Mouse (Mus musculus) CH12.LX (cell line): ENCODE results near the gene Hpcal1. TPM values are rescaled to one million over a fixed set of nuclear protein-coding genes. Genes with fewer than 3 reads are reported as not detected.

ENCODE experiments used
- DNase-seq: peaks from one replicate; pipeline ENCODE4 v3.0.0-alpha.2; 2013; ENCODE audit errors: extremely low read depth
- H3K27ac ChIP-seq: 2 replicates; pipeline ENCODE4 v1.5.1; 2012; ENCODE audit warnings: low read depth, mild to moderate bottlenecking, control low read depth, moderate library complexity; ENCODE audit not compliant: insufficient read depth
- H3K27me3 ChIP-seq: replicated peaks from 2 replicates; pipeline ENCODE3; 2012; ENCODE audit warnings: inconsistent platforms
- H3K36me3 ChIP-seq, 2 experiments: replicated peaks in 1 of 2; 2 replicates each; pipeline versions ENCODE3 to v1.6.1; 2012; ENCODE audit warnings: inconsistent platforms in 1 of 2, low read length in 1 of 2, mild to moderate bottlenecking in 1 of 2, mixed read lengths in 1 of 2, moderate library complexity in 1 of 2; ENCODE audit not compliant: control insufficient read depth in 1 of 2, insufficient read depth in 1 of 2
- H3K4me1 ChIP-seq, 2 experiments: 2 replicates each; pipeline ENCODE4 v1.6.1; 2012; ENCODE audit warnings: inconsistent platforms in 1 of 2, moderate library complexity in 1 of 2; ENCODE audit not compliant: insufficient read depth in 2 of 2, control insufficient read depth in 1 of 2
- H3K4me2 ChIP-seq: 2 replicates; pipeline ENCODE4 v1.6.1; 2012; ENCODE audit warnings: low read depth, mild to moderate bottlenecking, control low read depth; ENCODE audit not compliant: poor library complexity, insufficient read depth, severe bottlenecking
- H3K4me3 ChIP-seq, 3 experiments: fragments of 150-350 bp in 1 of 3; sonication (generic) in 1 of 3; replicated peaks in 1 of 3; 2 replicates each; pipeline versions ENCODE3 to v1.5.1; 2011 to 2012; ENCODE audit warnings: low read depth in 2 of 3, low read length in 2 of 3, mild to moderate bottlenecking in 2 of 3, moderate library complexity in 2 of 3, control low read depth in 1 of 3, improper control_type of control experiment in 1 of 3, inconsistent platforms in 1 of 3, mixed read lengths in 1 of 3; ENCODE audit not compliant: poor library complexity in 1 of 3
- H3K79me2 ChIP-seq: replicated peaks from 2 replicates; pipeline ENCODE4 v1.6.1; 2012; ENCODE audit warnings: mild to moderate bottlenecking, moderate library complexity; ENCODE audit not compliant: control insufficient read depth, poor library complexity, insufficient read depth, severe bottlenecking; ENCODE audit errors: extremely low read depth
- H3K9ac ChIP-seq: 2 replicates; pipeline ENCODE4 v1.6.1; 2012; ENCODE audit warnings: low read depth, mild to moderate bottlenecking, control low read depth, moderate library complexity; ENCODE audit not compliant: insufficient read depth
- H3K9me3 ChIP-seq: replicated peaks from 2 replicates; pipeline ENCODE3; 2012; ENCODE audit warnings: low read length, inconsistent platforms, mixed read lengths
- CHD1 ChIP-seq: IDR thresholded peaks from 2 replicates; pipeline ENCODE4 v1.6.1; 2012; ENCODE audit warnings: low read depth, low read length, improper control_type of control experiment, inconsistent platforms
- CTCF ChIP-seq, 2 experiments: IDR thresholded peaks in 1 of 2; conservative IDR thresholded peaks in 1 of 2; 2 replicates each; pipeline ENCODE4 v1.5.1; 2011 to 2012; ENCODE audit warnings: low read depth in 2 of 2, low read length in 2 of 2, improper control_type of control experiment in 1 of 2, inconsistent platforms in 1 of 2, mild to moderate bottlenecking in 1 of 2, moderate library complexity in 1 of 2
- E2F4 ChIP-seq: IDR thresholded peaks from 2 replicates; pipeline ENCODE4 v1.6.1; 2011; ENCODE audit warnings: low read depth, low read length, improper control_type of control experiment; ENCODE audit not compliant: insufficient replicate concordance
- ETS1 ChIP-seq: conservative IDR thresholded peaks from 2 replicates; pipeline ENCODE4 v1.6.1; 2012; ENCODE audit warnings: low read depth, mild to moderate bottlenecking, inconsistent platforms, low read length, improper control_type of control experiment, moderate library complexity
- IRF4 ChIP-seq: IDR thresholded peaks from 2 replicates; pipeline ENCODE4 v1.6.1; 2014; ENCODE audit warnings: low read depth, mild to moderate bottlenecking, inconsistent platforms, low read length, improper control_type of control experiment
- KAT2A ChIP-seq: IDR thresholded peaks from 2 replicates; pipeline ENCODE4 v1.6.1; 2012; ENCODE audit warnings: low read length, improper control_type of control experiment, inconsistent platforms; ENCODE audit not compliant: insufficient replicate concordance
- MAX ChIP-seq: IDR thresholded peaks from 2 replicates; pipeline ENCODE4 v1.6.1; 2011; ENCODE audit warnings: low read length, improper control_type of control experiment
- POLR2A ChIP-seq: IDR thresholded peaks from 2 replicates; pipeline ENCODE4 v1.6.1; 2011; ENCODE audit warnings: low read depth, mild to moderate bottlenecking, improper control_type of control experiment, low read length
- RAD21 ChIP-seq: IDR thresholded peaks from 2 replicates; pipeline ENCODE4 v1.6.1; 2011; ENCODE audit warnings: low read depth, mild to moderate bottlenecking, low read length, improper control_type of control experiment, moderate library complexity
- TBP ChIP-seq: conservative IDR thresholded peaks from 2 replicates; pipeline ENCODE4 v1.6.1; 2011; ENCODE audit warnings: low read depth, low read length, improper control_type of control experiment
- TCF12 ChIP-seq: IDR thresholded peaks from 2 replicates; pipeline ENCODE4 v1.6.1; 2014; ENCODE audit warnings: low read depth, mild to moderate bottlenecking, inconsistent platforms, low read length, improper control_type of control experiment
- USF1 ChIP-seq: IDR thresholded peaks from 2 replicates; pipeline ENCODE4 v1.6.1; 2014; ENCODE audit warnings: low read depth, mild to moderate bottlenecking, inconsistent platforms, low read length, improper control_type of control experiment
- USF2 ChIP-seq: conservative IDR thresholded peaks from 2 replicates; pipeline ENCODE4 v1.6.1; 2011; ENCODE audit warnings: low read depth, low read length, improper control_type of control experiment
- ZC3H11A ChIP-seq: IDR thresholded peaks from 2 replicates; pipeline ENCODE4 v1.6.1; 2012; ENCODE audit warnings: low read depth, mild to moderate bottlenecking, inconsistent platforms, low read length, improper control_type of control experiment
- ZKSCAN1 ChIP-seq: IDR thresholded peaks from 2 replicates; pipeline ENCODE4 v1.6.1; 2012; ENCODE audit warnings: low read depth, inconsistent platforms, low read length, improper control_type of control experiment, borderline replicate concordance
- ZMIZ1 ChIP-seq: IDR thresholded peaks from 2 replicates; pipeline ENCODE4 v1.6.1; 2012; ENCODE audit warnings: low read depth, mild to moderate bottlenecking, inconsistent platforms, low read length, improper control_type of control experiment
- ZNF384 ChIP-seq: IDR thresholded peaks from 2 replicates; pipeline ENCODE4 v1.6.1; 2012; ENCODE audit warnings: low read depth, low read length, improper control_type of control experiment, inconsistent platforms
- dilution Hi-C: fragments of 300-500 bp; cut with MboI; formaldehyde crosslinking; loops from 2 replicates; pipeline ENCODE4 v1.14.3; 2020; ENCODE audit warnings: low sequenced_read_pairs; ENCODE audit not compliant: extremely low pct_unique_long_range_greater_than_20kb, extremely low pct_ligation_motif_present
- in situ Hi-C: fragments of 300-500 bp; cut with MboI; formaldehyde crosslinking; loops from 3 replicates; pipeline ENCODE4 v1.14.3; 2019; ENCODE audit warnings: low sequenced_read_pairs, low pct_ligation_motif_present, low pct_unique_long_range_greater_than_20kb, mixed read lengths
- polyA plus RNA-seq: library from polyadenylated mRNA; unstranded; fragments of >175 nt; gene quantifications from 2 replicates; pipeline ENCODE4 v1.2.1, GENCODE M21; 2012; ENCODE audit warnings: low read depth; ENCODE audit not compliant: insufficient read length
- total RNA-seq, 2 experiments: library from RNA; depleted of rRNA; stranded (reverse); fragments of 300-350 nt in 1 of 2; fragments of >200 nt in 1 of 2; gene quantifications; 2 replicates each; pipeline ENCODE4 v1.2.3; 2012 to 2014

The Hpcal1 gene
- total and polyA plus RNA-seq, 3 experiments, result 4.9 to 5.5 (median 4.9) TPM

DNA sequence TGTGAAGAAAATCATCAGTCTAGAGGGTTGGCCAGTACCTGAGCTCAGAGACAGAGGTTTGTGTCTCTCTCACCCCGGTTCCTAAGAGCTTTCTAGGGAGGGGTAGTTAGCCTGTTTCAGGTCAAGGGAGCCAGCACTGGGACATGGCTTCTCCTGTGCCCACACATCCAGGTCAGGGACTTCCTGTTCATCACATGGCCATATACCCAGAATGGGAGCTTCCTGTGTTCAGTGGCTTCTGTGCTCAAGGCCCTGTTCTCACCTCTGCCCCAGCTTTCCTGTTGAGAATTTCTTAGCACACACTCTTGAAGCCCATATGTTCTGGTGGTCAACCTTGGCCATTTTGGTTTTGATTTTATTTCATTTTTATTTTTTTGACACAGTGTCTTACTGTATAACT lies 26.6 kb downstream of the Hpcal1 start:
- dilution Hi-C loops (no loop called here), in situ Hi-C loops (no loop called here)
- H3K27me3 ChIP-seq, result no peaks in the 10 kb centered on the region
- H3K9ac ChIP-seq, result no peak overlapping the region
- H3K79me2 ChIP-seq, result no peaks in the 10 kb centered on the region
- TF ChIP-seq ZNF384, result no peak
- TF ChIP-seq TCF12, result no peak
- TF ChIP-seq KAT2A, result no peak
- no peak for TF ChIP-seq USF1
- no peak for TF ChIP-seq CHD1
- no peak for TF ChIP-seq ZC3H11A
- no peak for TF ChIP-seq RAD21
- TF ChIP-seq IRF4, result no peak
- no peak for TF ChIP-seq POLR2A
- TF ChIP-seq E2F4, result no peak
- no peak for TF ChIP-seq ETS1
- no peak for TF ChIP-seq USF2
- TF ChIP-seq ZMIZ1, result no peak
- no peak for TF ChIP-seq ZKSCAN1
- no peak for TF ChIP-seq TBP
- TF ChIP-seq MAX, result no peak
- no peak for TF ChIP-seq CTCF (conservative IDR thresholded peaks at IDR 0.05 in 1 of 2, IDR thresholded peaks at IDR 0.05 in 1 of 2; ENCODE audit: low read depth in 2 of 2, low read length in 2 of 2)
- H3K4me2 ChIP-seq, result no peak overlapping the region
- DNase-seq, result no peak
- H3K4me1 ChIP-seq, result peaks cover 0 to 17% of the 10 kb centered on the region in 2 experiments; a peak in 2 of 4 replicates
- no peaks in the 10 kb centered on the region for H3K36me3 ChIP-seq
- H3K27ac ChIP-seq, result no peak overlapping the region
- no peak overlapping the region for H3K4me3 ChIP-seq
- H3K9me3 ChIP-seq, result no peaks in the 10 kb centered on the region

DNA sequence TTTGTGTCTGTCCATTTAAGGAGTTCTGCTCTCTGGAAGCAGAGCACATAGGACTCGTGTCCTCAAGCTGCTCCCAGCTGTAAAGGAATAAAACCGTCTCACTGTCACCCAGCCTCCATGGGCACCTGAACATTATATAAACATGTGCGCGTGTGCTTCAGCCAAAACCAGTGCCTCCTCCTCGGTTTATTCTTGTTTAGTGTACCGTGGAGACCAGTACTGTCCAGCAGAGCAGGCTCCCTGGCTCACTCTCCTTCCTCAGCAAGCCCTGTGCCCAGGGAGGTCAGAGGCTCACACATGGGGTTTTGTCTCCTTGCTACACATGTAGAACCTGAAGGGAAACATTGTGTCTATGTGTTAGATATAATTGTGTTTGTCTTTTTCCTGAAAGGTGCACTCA lies 27.5 kb downstream of the Hpcal1 start:
- Histone ChIP-seq H3K9ac (no peak overlapping the region), H3K4me3 (no peak overlapping the region), H3K79me2 (no peaks in the 10 kb centered on the region), H3K27ac (no peak overlapping the region), H3K36me3 (no peaks in the 10 kb centered on the region), H3K9me3 (no peaks in the 10 kb centered on the region), H3K4me2 (no peak overlapping the region), H3K27me3 (no peaks in the 10 kb centered on the region), H3K4me1 (peaks cover 0 to 16% of the 10 kb centered on the region in 2 experiments; a peak in 2 of 4 replicates)
- dilution Hi-C loops, result no loop called here
- DNase-seq, result no peak
- TF ChIP-seq ZC3H11A, result no peak
- in situ Hi-C loops, result no loop called here
